Mouse (Mus musculus) ES-E14 (cell line): Measurements from ENCODE around the gene Mea1. TPM values are rescaled to one million over a fixed set of nuclear protein-coding genes. Genes with fewer than 3 reads are reported as not detected.

Experiments used
- DNase-seq: peaks from one replicate; pipeline ENCODE4 v3.0.0-alpha.2; 2013; ENCODE audit warnings: low read depth, low spot score
- H3K27ac ChIP-seq: 2 replicates; pipeline ENCODE4 v1.5.1; 2012; ENCODE audit warnings: low read depth, mild to moderate bottlenecking, low read length, moderate library complexity, mixed read lengths; ENCODE audit not compliant: poor library complexity, insufficient read depth, severe bottlenecking
- H3K36me3 ChIP-seq: 2 replicates; pipeline ENCODE4 v1.6.1; 2012; ENCODE audit warnings: mild to moderate bottlenecking, low read length, moderate library complexity, mixed read lengths; ENCODE audit not compliant: control insufficient read depth, poor library complexity, insufficient read depth, severe bottlenecking
- H3K4me1 ChIP-seq, 2 experiments: fragments of 150-350 bp in 1 of 2; sonication (generic) in 1 of 2; 2 replicates each; pipeline ENCODE4 v1.6.1; 2012; ENCODE audit warnings: low read length in 2 of 2, mild to moderate bottlenecking in 1 of 2, mixed read lengths in 1 of 2; ENCODE audit not compliant: control insufficient read depth in 2 of 2, insufficient read depth in 2 of 2, poor library complexity in 1 of 2
- H3K4me3 ChIP-seq, 2 experiments: fragments of 150-350 bp in 1 of 2; sonication (generic) in 1 of 2; 2 replicates each; pipeline ENCODE4 v1.5.1; 2012; ENCODE audit warnings: low read length in 2 of 2, low read depth in 1 of 2, mild to moderate bottlenecking in 1 of 2, mixed read lengths in 1 of 2; ENCODE audit not compliant: insufficient read depth in 1 of 2, poor library complexity in 1 of 2, severe bottlenecking in 1 of 2
- H3K9ac ChIP-seq: 2 replicates; pipeline ENCODE4 v1.6.1; 2012; ENCODE audit warnings: low read depth, mild to moderate bottlenecking, low read length, mixed read lengths; ENCODE audit not compliant: poor library complexity, insufficient read depth, severe bottlenecking
- H3K9me3 ChIP-seq: fragments of 150-350 bp; sonication (generic); 2 replicates; pipeline ENCODE4 v1.6.1; 2012; ENCODE audit warnings: low read depth, mild to moderate bottlenecking, low read length; ENCODE audit not compliant: control insufficient read depth, insufficient read depth
- CHD2 ChIP-seq: IDR thresholded peaks from 2 replicates; pipeline ENCODE4 v1.6.1; 2014; ENCODE audit warnings: mild to moderate bottlenecking, low read depth, low read length, inconsistent platforms
- HCFC1 ChIP-seq: IDR thresholded peaks from 2 replicates; pipeline ENCODE4 v1.6.1; 2012; ENCODE audit warnings: low read length, inconsistent platforms, borderline replicate concordance; ENCODE audit not compliant: insufficient read depth
- MAFK ChIP-seq: IDR thresholded peaks from 2 replicates; pipeline ENCODE4 v1.6.1; 2014; ENCODE audit warnings: mild to moderate bottlenecking, low read depth, low read length, inconsistent platforms; ENCODE audit not compliant: insufficient read depth
- ZC3H11A ChIP-seq: IDR thresholded peaks from 2 replicates; pipeline ENCODE4 v1.6.1; 2012; ENCODE audit warnings: low read depth, mild to moderate bottlenecking, inconsistent platforms, low read length, borderline replicate concordance
- ZNF384 ChIP-seq: IDR thresholded peaks from 2 replicates; pipeline ENCODE4 v1.6.1; 2012; ENCODE audit warnings: low read depth, low read length, inconsistent platforms
- in situ Hi-C, 2 experiments: fragments of 600-800 bp; cut with MboI; formaldehyde crosslinking; loops; one replicate each; pipeline ENCODE4 v1.15.1; 2025; ENCODE audit warnings: low sequenced_read_pairs in 2 of 2, inconsistent platforms in 1 of 2; ENCODE audit not compliant: unreplicated experiment in 2 of 2
- total RNA-seq: library from RNA; depleted of rRNA; stranded (reverse); fragments of 300-350 nt; gene quantifications from 2 replicates; pipeline ENCODE4 v1.2.3, GENCODE M21; 2012

Gene Mea1
- total RNA-seq, 1 experiment = 77.5 TPM

GRCm38 (mm10) chr17:46703971-46704886 is 25.6 kb downstream of the Mea1 start:
- peak overlapping the region; percentile 62; the same call in 1 of the 2 replicates for H3K27ac ChIP-seq
- H3K4me1 ChIP-seq = peaks cover 9 to 10% of the 10 kb centered on the region in 2 experiments
- peak overlapping the region; percentile 94 to 98 for H3K4me3 ChIP-seq
- in situ Hi-C loops = no loop called here
- H3K9ac ChIP-seq = peak overlapping the region; percentile 89
- no peak for DNase-seq
- H3K9me3 ChIP-seq = no peaks in the 10 kb centered on the region
- peaks cover 5% of the 10 kb centered on the region; the same call in 1 of the 2 replicates for H3K36me3 ChIP-seq
- TF ChIP-seq ZNF384 (no peak), MAFK (no peak), ZC3H11A (no peak), HCFC1 (no peak), CHD2 (no peak)

GRCm38 (mm10) chr17:46704887-46705835 is 26.6 kb downstream of the Mea1 start, which contains the start of gene Ppp2r5d:
TSS of gene Ppp2r5d (minus strand) at chr17:46705111.
- in situ Hi-C loops = no loop called here
- DNase-seq = peak; percentile 99
- TF ChIP-seq ZC3H11A = no peak
- peak; percentile 39; the same call in 1 of the 2 replicates for TF ChIP-seq CHD2
- Histone ChIP-seq H3K4me3 (peak within 1 kb of the TSS; percentile 94 to 98), H3K36me3 (peaks cover 2% of the 10 kb centered on the region; the same call in 1 of the 2 replicates), H3K9ac (peak within 1 kb of the TSS; percentile 89), H3K9me3 (no peaks in the 10 kb centered on the region), H3K27ac (peak within 1 kb of the TSS; percentile 62; the same call in 1 of the 2 replicates), H3K4me1 (peaks cover 9% of the 10 kb centered on the region in 2 experiments)

DNA sequence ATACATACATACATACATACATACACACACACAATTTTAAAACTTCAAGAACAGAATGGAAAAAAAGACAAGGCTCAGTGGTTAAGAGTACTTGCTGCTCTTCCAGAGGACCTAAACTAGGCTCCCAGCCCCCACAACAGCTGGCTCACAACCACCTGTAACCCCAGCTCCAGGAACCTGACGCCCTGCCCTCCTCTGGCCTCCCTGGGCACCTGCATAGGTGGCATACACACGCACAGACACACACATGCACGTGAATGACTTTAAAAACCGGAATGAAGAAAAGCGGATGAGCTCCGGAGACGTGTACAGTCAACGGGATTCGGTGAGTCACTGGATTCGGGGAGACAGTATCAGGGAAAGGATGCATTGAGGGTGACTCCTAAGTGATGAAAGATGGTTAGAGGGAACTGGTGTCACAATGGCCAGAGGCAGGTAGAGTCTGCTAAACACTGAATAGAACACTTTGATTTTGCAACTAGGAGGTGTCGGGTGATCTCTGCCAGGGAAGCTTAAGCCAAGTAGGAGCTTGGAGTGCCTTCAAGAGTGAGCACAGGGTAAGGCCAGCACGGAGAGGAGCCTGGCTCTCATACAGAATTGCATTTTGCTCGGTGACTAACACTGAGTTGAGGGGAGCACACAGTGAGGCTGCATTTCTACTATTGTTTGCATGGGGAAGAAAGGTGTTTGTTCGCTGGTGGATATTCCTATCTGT is 27.9 kb downstream of the Mea1 start:
- no peak overlapping the region for H3K9ac ChIP-seq
- H3K36me3 ChIP-seq = no peaks in the 10 kb centered on the region
- H3K4me1 ChIP-seq = peaks cover 7 to 9% of the 10 kb centered on the region in 2 experiments
- in situ Hi-C loops = no loop called here
- TF ChIP-seq HCFC1 = no peak
- no peak for TF ChIP-seq ZNF384
- TF ChIP-seq ZC3H11A = no peak
- no peak for TF ChIP-seq MAFK
- TF ChIP-seq CHD2 = no peak
- H3K9me3 ChIP-seq = no peaks in the 10 kb centered on the region
- H3K4me3 ChIP-seq = no peak overlapping the region
- H3K27ac ChIP-seq = no peak overlapping the region
- no peak for DNase-seq

DNA sequence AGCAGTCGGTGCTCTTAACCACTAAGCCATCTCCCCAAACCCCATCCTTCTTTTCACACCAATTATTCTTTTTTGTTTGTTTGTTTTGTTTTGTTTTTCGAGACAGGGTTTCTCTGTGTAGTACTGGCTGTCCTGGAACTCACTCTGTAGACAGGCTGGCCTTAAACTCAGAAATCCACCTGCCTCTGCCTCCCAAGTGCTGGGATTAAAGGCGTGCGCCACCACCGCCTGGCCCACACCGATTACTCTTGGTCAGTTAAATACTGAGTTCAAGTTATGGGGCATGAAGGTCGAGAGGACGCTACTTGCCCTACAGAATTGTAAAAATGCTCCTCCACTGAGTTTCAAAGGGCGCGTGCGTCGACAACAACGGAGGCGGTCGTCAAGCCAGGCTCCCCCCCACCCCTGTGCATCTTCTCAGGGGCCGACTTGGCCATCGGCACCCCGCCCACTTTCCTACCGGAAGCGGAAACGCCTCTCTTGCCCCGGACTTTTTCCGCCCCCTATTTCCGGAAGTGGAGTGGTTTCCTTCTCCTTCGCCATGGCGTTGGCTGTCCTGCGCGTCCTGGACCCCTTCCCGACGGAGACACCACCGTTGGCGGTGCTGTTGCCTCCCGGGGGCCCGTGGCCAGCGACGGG is 32.5 kb downstream of the Mea1 start, which contains the start of gene Pex6:
Gene Pex6, plus strand, starts transcription at position 505 of the 639 bp plus-strand sequence.
- in situ Hi-C loops = no loop called here
- peaks cover 8% of the 10 kb centered on the region; the same call in 1 of the 2 replicates for H3K36me3 ChIP-seq
- H3K4me3 ChIP-seq = peak within 1 kb of the TSS; percentile 91 to 98
- TF ChIP-seq ZNF384 (no peak), CHD2 (no peak), HCFC1 (peak; percentile 72; the same call in 1 of the 2 replicates), MAFK (no peak), ZC3H11A (no peak)
- H3K27ac ChIP-seq = peak within 1 kb of the TSS; percentile 20; the same call in 1 of the 2 replicates
- H3K9ac ChIP-seq = peak within 1 kb of the TSS; percentile 89
- peaks cover 0 to 2% of the 10 kb centered on the region in 2 experiments; a peak in 2 of 4 replicates for H3K4me1 ChIP-seq
- H3K9me3 ChIP-seq = no peaks in the 10 kb centered on the region
- DNase-seq = peak; percentile 93
